Mouse (Mus musculus) lung, postnatal 0 days (tissue): ENCODE measurements around the gene Nkg7.

Experiments
- CTCF ChIP-seq: IDR thresholded peaks from 2 replicates; pipeline ENCODE4 v1.5.1; 2016; ENCODE audit warnings: antibody characterized with exemption, mild to moderate bottlenecking
- EP300 ChIP-seq: IDR thresholded peaks from 2 replicates; pipeline ENCODE4 v1.6.1; 2016; ENCODE audit warnings: antibody characterized with exemption, mild to moderate bottlenecking, control low read depth

GRCm38 (mm10) chr7:43451726-43452125, 14.9 kb downstream of the Nkg7 start:
- TF ChIP-seq EP300 (no peak), CTCF (peak; percentile 7; the same call in 1 of the 2 replicates)
